Mouse (Mus musculus): Measurements from ENCODE around the gene Cpn2. TPM values are rescaled to one million over a fixed set of nuclear protein-coding genes. Genes with fewer than 3 reads are reported as not detected.
A peak's percentile ranks its signal among the peaks of the same experiment; 100 is the strongest.

The Cpn2 gene
- polyA plus RNA-seq, 1 experiment from 2014 or later = not detected

GRCm38 (mm10) chr16:30273065-30273464, 5.8 kb upstream of the Cpn2 start:
- no peaks in the 10 kb centered on the region for H3K9me3 ChIP-seq (replicated peaks)
- H3K4me3 ChIP-seq = no peak overlapping the region
- 95% methylated on average over 8 of the region's 8 CpGs for WGBS
- no peak overlapping the region for H3K9ac ChIP-seq
- peaks cover 4% of the 10 kb centered on the region; the same call in 1 of the 2 replicates for H3K4me1 ChIP-seq
- no peak overlapping the region for H3K27ac ChIP-seq
- H3K36me3 ChIP-seq = no peaks in the 10 kb centered on the region
- no peak for ATAC-seq (ENCODE audit: low FRiP score)
- peaks cover 6% of the 10 kb centered on the region; the same call in 1 of the 2 replicates for H3K27me3 ChIP-seq
- H3K4me2 ChIP-seq (replicated peaks) = no peak overlapping the region

GRCm38 (mm10) chr16:30271941-30272595, 4.8 kb upstream of the Cpn2 start:
- no peak overlapping the region for H3K9ac ChIP-seq
- no peaks in the 10 kb centered on the region for H3K36me3 ChIP-seq
- no peak overlapping the region for H3K4me2 ChIP-seq (replicated peaks)
- no peak overlapping the region; the same call in 1 of the 2 replicates for H3K27ac ChIP-seq
- no peaks in the 10 kb centered on the region for H3K9me3 ChIP-seq (replicated peaks)
- 65% methylated on average over 6 of the region's 6 CpGs for WGBS
- no peak for ATAC-seq (ENCODE audit: low FRiP score)
- no peak overlapping the region for H3K4me3 ChIP-seq
- peaks cover 4% of the 10 kb centered on the region; the same call in 1 of the 2 replicates for H3K4me1 ChIP-seq
- H3K27me3 ChIP-seq = peaks cover 6% of the 10 kb centered on the region; the same call in 1 of the 2 replicates

GRCm38 (mm10) chr16:30271223-30271761, 4.0 kb upstream of the Cpn2 start:
- Histone ChIP-seq H3K27ac (no peak overlapping the region; the same call in 1 of the 2 replicates), H3K9me3 (replicated peaks) (no peaks in the 10 kb centered on the region), H3K27me3 (peaks cover 6% of the 10 kb centered on the region; the same call in 1 of the 2 replicates), H3K4me1 (peaks cover 4% of the 10 kb centered on the region; the same call in 1 of the 2 replicates), H3K4me3 (no peak overlapping the region), H3K9ac (no peak overlapping the region), H3K4me2 (replicated peaks) (no peak overlapping the region), H3K36me3 (no peaks in the 10 kb centered on the region)
- ATAC-seq (ENCODE audit: low FRiP score) = no peak
- 69% methylated on average over 8 of the region's 8 CpGs for WGBS

GRCm38 (mm10) chr16:30266561-30266960, 738 bp downstream of the Cpn2 start:
- no peak for ATAC-seq (ENCODE audit: low FRiP score)
- no peak overlapping the region for H3K9ac ChIP-seq
- H3K27me3 ChIP-seq = peaks cover 10% of the 10 kb centered on the region; the same call in 1 of the 2 replicates
- H3K4me1 ChIP-seq = no peaks in the 10 kb centered on the region
- H3K9me3 ChIP-seq (replicated peaks) = no peaks in the 10 kb centered on the region
- 90% methylated on average over 5 of the region's 5 CpGs for WGBS
- H3K36me3 ChIP-seq = no peaks in the 10 kb centered on the region
- no peak overlapping the region for H3K4me3 ChIP-seq
- H3K4me2 ChIP-seq (replicated peaks) = no peak overlapping the region
- H3K27ac ChIP-seq = no peak overlapping the region

GRCm38 (mm10) chr16:30265611-30266010, 1.7 kb downstream of the Cpn2 start:
- Histone ChIP-seq H3K27me3 (peaks cover 10% of the 10 kb centered on the region; the same call in 1 of the 2 replicates), H3K4me3 (no peak overlapping the region), H3K27ac (no peak overlapping the region), H3K4me1 (no peaks in the 10 kb centered on the region), H3K36me3 (no peaks in the 10 kb centered on the region), H3K9ac (no peak overlapping the region), H3K9me3 (replicated peaks) (no peaks in the 10 kb centered on the region), H3K4me2 (replicated peaks) (no peak overlapping the region)
- WGBS = 74% methylated on average over 4 of the region's 4 CpGs
- ATAC-seq (ENCODE audit: low FRiP score) = no peak

GRCm38 (mm10) chr16:30263156-30263555, 4.1 kb downstream of the Cpn2 start:
- Histone ChIP-seq H3K27ac (no peak overlapping the region), H3K4me1 (no peaks in the 10 kb centered on the region), H3K9ac (no peak overlapping the region), H3K9me3 (replicated peaks) (no peaks in the 10 kb centered on the region), H3K27me3 (peaks cover 5% of the 10 kb centered on the region; the same call in 1 of the 2 replicates), H3K4me3 (no peak overlapping the region), H3K36me3 (no peaks in the 10 kb centered on the region), H3K4me2 (replicated peaks) (no peak overlapping the region)
- WGBS = 55% methylated on average over 4 of the region's 4 CpGs
- ATAC-seq (ENCODE audit: low FRiP score) = no peak

GRCm38 (mm10) chr16:30262664-30263063, 4.6 kb downstream of the Cpn2 start:
- H3K9me3 ChIP-seq (replicated peaks) = no peaks in the 10 kb centered on the region
- ATAC-seq (ENCODE audit: low FRiP score) = 0 out of 2 replicates have a peak, but pooled peaks have one; percentile 23
- 1% methylated on average over 2 of the region's 2 CpGs for WGBS
- no peaks in the 10 kb centered on the region for H3K36me3 ChIP-seq
- no peaks in the 10 kb centered on the region for H3K4me1 ChIP-seq
- H3K4me2 ChIP-seq (replicated peaks) = no peak overlapping the region
- H3K27ac ChIP-seq = no peak overlapping the region
- H3K4me3 ChIP-seq = no peak overlapping the region
- no peak overlapping the region for H3K9ac ChIP-seq
- H3K27me3 ChIP-seq = peaks cover 5% of the 10 kb centered on the region; the same call in 1 of the 2 replicates

- Histone ChIP-seq H3K4me1 (no peaks in the 10 kb centered on the region), H3K4me3 (no peak overlapping the region), H3K27ac (no peak overlapping the region), H3K4me2 (replicated peaks) (no peak overlapping the region), H3K36me3 (no peaks in the 10 kb centered on the region), H3K9me3 (replicated peaks) (no peaks in the 10 kb centered on the region), H3K9ac (no peak overlapping the region), H3K27me3 (peaks cover 8% of the 10 kb centered on the region; the same call in 1 of the 2 replicates)
- no peak for ATAC-seq (ENCODE audit: low FRiP score)
- 90% methylated on average over 10 of the region's 10 CpGs for WGBS
These were observed 5.1 kb downstream of the Cpn2 start for GRCm38 (mm10) chr16:30262157-30262556.

- H3K9ac ChIP-seq = no peak overlapping the region
- H3K36me3 ChIP-seq = no peaks in the 10 kb centered on the region
- 90% methylated on average over 9 of the region's 9 CpGs for WGBS
- no peak overlapping the region for H3K4me3 ChIP-seq
- H3K9me3 ChIP-seq (replicated peaks) = no peaks in the 10 kb centered on the region
- H3K4me2 ChIP-seq (replicated peaks) = no peak overlapping the region
- peaks cover 12% of the 10 kb centered on the region; the same call in 1 of the 2 replicates for H3K27me3 ChIP-seq
- H3K27ac ChIP-seq = no peak overlapping the region
- ATAC-seq (ENCODE audit: low FRiP score) = no peak
- no peaks in the 10 kb centered on the region for H3K4me1 ChIP-seq
These were observed 6.0 kb downstream of the Cpn2 start for GRCm38 (mm10) chr16:30261341-30261740.

- no peaks in the 10 kb centered on the region for H3K9me3 ChIP-seq (replicated peaks)
- WGBS = 86% methylated on average over 15 of the region's 15 CpGs
- no peak overlapping the region for H3K4me2 ChIP-seq (replicated peaks)
- no peak for ATAC-seq (ENCODE audit: low FRiP score)
- H3K9ac ChIP-seq = no peak overlapping the region
- no peaks in the 10 kb centered on the region for H3K4me1 ChIP-seq
- no peaks in the 10 kb centered on the region for H3K36me3 ChIP-seq
- no peak overlapping the region for H3K4me3 ChIP-seq
- H3K27me3 ChIP-seq = peaks cover 12% of the 10 kb centered on the region; the same call in 1 of the 2 replicates
- H3K27ac ChIP-seq = no peak overlapping the region
These were observed 7.2 kb downstream of the Cpn2 start for GRCm38 (mm10) chr16:30260012-30260635.

GRCm38 (mm10) chr16:30259444-30259843, 7.9 kb downstream of the Cpn2 start:
- Histone ChIP-seq H3K4me2 (replicated peaks) (no peak overlapping the region), H3K9me3 (replicated peaks) (no peaks in the 10 kb centered on the region), H3K9ac (no peak overlapping the region), H3K4me1 (no peaks in the 10 kb centered on the region), H3K36me3 (no peaks in the 10 kb centered on the region), H3K27me3 (peaks cover 12% of the 10 kb centered on the region; the same call in 1 of the 2 replicates), H3K4me3 (no peak overlapping the region), H3K27ac (no peak overlapping the region)
- no peak for ATAC-seq (ENCODE audit: low FRiP score)
- WGBS = 86% methylated on average over 10 of the region's 10 CpGs

GRCm38 (mm10) chr16:30258441-30258840, 8.9 kb downstream of the Cpn2 start:
- H3K4me2 ChIP-seq (replicated peaks) = no peak overlapping the region
- no peaks in the 10 kb centered on the region for H3K9me3 ChIP-seq (replicated peaks)
- no peak overlapping the region for H3K27ac ChIP-seq
- H3K27me3 ChIP-seq = peaks cover 8% of the 10 kb centered on the region; the same call in 1 of the 2 replicates
- WGBS = 88% methylated on average over 7 of the region's 7 CpGs
- H3K4me3 ChIP-seq = no peak overlapping the region
- no peaks in the 10 kb centered on the region for H3K4me1 ChIP-seq
- no peak overlapping the region for H3K9ac ChIP-seq
- no peaks in the 10 kb centered on the region for H3K36me3 ChIP-seq
- no peak for ATAC-seq (ENCODE audit: low FRiP score)
